Mouse (Mus musculus) layer of hippocampus, adult 9-10 months (tissue): ENCODE measurements at regions not wholly inside any gene's neighbourhood (a gene's known extent, or its start where the extent isn't known, plus 50 kb on each side); places are given as distances from the start of the nearest gene placed in this dataset.

ENCODE experiments used
- DNase-seq: peaks from one replicate; pipeline ENCODE4 v3.0.0; 2022; ENCODE audit warnings: low spot score

GRCm38 (mm10) chr3:41132889-41133288, 50.0 kb upstream of the Pgrmc2 start:
- no peak for DNase-seq
